Mouse (Mus musculus) hindbrain, embryonic 14.5 days (tissue): ENCODE data around the gene Mxd3. TPM values are rescaled to one million over a fixed set of nuclear protein-coding genes. Genes with fewer than 3 reads are reported as not detected.
A peak's percentile ranks its signal among the peaks of the same experiment; 100 is the strongest.

ENCODE experiments used
- ATAC-seq: fragments of 200-750 bp; cut with Nextera tagmentation; 2 replicates; pipeline ENCODE4 v1.8.0; 2017; ENCODE audit warnings: moderate number of reproducible peaks, mild to moderate bottlenecking, moderate TSS enrichment, moderate library complexity; ENCODE audit not compliant: low FRiP score
- DNase-seq: peaks from one replicate; pipeline ENCODE4 v3.0.0-alpha.2; 2015; ENCODE audit warnings: low spot score
- H3K27ac ChIP-seq: fragments of 300-500 bp; sonication (generic); 2 replicates; pipeline ENCODE4 v1.5.1; 2014; ENCODE audit warnings: mild to moderate bottlenecking, moderate library complexity
- H3K27me3 ChIP-seq: fragments of 300-500 bp; sonication (generic); 2 replicates; pipeline ENCODE4 v1.6.1; 2014; ENCODE audit warnings: mild to moderate bottlenecking, low read length, mixed read lengths; ENCODE audit not compliant: control insufficient read depth, insufficient read depth
- H3K36me3 ChIP-seq: fragments of 300-500 bp; sonication (generic); replicated peaks from 2 replicates; pipeline ENCODE4 v1.6.1; 2014; ENCODE audit not compliant: control insufficient read depth, insufficient read depth
- H3K4me1 ChIP-seq: fragments of 300-500 bp; sonication (generic); replicated peaks from 2 replicates; pipeline ENCODE4 v1.6.1; 2014; ENCODE audit warnings: antibody characterized with exemption, low read length, mixed read lengths; ENCODE audit not compliant: control insufficient read depth, insufficient read depth
- H3K4me2 ChIP-seq: fragments of 300-500 bp; sonication (generic); replicated peaks from 2 replicates; pipeline ENCODE4 v1.6.1; 2014; ENCODE audit warnings: mild to moderate bottlenecking, moderate library complexity
- H3K4me3 ChIP-seq: fragments of 300-500 bp; sonication (generic); replicated peaks from 2 replicates; pipeline ENCODE4 v1.5.1; 2014; ENCODE audit warnings: mild to moderate bottlenecking, low read length
- H3K9ac ChIP-seq: fragments of 300-500 bp; sonication (generic); 2 replicates; pipeline ENCODE4 v1.6.1; 2014
- H3K9me3 ChIP-seq: fragments of 300-500 bp; sonication (generic); 2 replicates; pipeline ENCODE4 v1.6.1; 2016; ENCODE audit warnings: low read length; ENCODE audit not compliant: control insufficient read depth
- WGBS: fragments of 180-500 bp; shearing (Covaris S2); extraction: QIAGEN DNeasy Blood & Tissue Kit; methylation state at CpG from one replicate; pipeline ENCODE4 v1.1.7; 2014; 5-methylcytosine and 5-hydroxymethylcytosine counted together
- polyA plus RNA-seq: library from polyadenylated mRNA; unstranded; fragments of >200 nt; fragmentation: Nextera tagmentation; extraction: Ambion mirVana; gene quantifications from 2 replicates; pipeline ENCODE4 v1.2.1, GENCODE M21; 2014

Mxd3 gene
- 8.4 and 8.7 TPM in 2 replicates for polyA plus RNA-seq

GRCm38 (mm10) chr13:55329683-55330566 is at the start of gene Mxd3:
Gene Mxd3 (minus strand): TSS chr13:55329823.
- peaks cover 14% of the 10 kb centered on the region for H3K36me3 ChIP-seq
- peak within 1 kb of the TSS; percentile 64 for H3K4me3 ChIP-seq
- DNase-seq (peak; percentile 82), ATAC-seq (peak; percentile 80)
- peak within 1 kb of the TSS; percentile 91 for H3K4me2 ChIP-seq
- WGBS = under 1% methylated on average over 66 of the region's 82 CpGs
- no peaks in the 10 kb centered on the region for H3K27me3 ChIP-seq
- no peaks in the 10 kb centered on the region for H3K9me3 ChIP-seq
- H3K4me1 ChIP-seq = peaks cover 15% of the 10 kb centered on the region; the same call in 1 of the 2 replicates
- H3K27ac ChIP-seq = peak within 1 kb of the TSS; percentile 53
- peak within 1 kb of the TSS; percentile 63 for H3K9ac ChIP-seq

DNA sequence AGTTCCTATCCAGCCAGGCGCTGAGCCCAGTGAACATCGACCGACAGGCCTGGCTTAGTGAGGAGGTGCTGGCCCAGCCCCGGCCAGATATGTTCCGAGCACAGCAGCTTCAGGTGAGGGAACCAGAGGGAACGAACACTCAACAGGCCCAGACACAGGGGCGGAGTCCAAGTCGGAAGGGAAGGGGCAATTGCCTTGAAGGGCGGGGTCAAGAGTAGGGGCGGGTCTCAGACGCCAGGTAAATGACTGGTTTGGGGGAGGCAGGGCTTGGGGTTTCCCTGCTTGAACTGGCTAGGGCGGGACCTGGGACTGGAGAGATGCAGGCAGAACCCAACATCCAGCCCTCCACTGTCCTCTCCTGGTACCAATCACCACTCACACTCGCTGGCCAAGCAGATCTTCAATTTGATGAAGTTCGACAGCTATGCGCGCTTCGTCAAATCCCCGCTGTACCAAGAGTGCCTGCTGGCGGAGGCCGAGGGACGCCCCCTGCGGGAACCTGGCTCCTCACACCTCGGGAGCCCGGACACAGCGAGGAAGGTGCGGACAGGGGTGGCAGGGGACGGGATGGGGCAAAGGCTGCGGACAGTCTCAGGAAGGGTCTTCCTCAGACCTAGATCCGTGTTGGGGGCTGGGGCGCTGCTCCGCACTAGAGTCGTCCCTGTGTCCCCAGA is 49.4 kb upstream of the Mxd3 start:
- peaks cover 51% of the 10 kb centered on the region for H3K27me3 ChIP-seq

DNA sequence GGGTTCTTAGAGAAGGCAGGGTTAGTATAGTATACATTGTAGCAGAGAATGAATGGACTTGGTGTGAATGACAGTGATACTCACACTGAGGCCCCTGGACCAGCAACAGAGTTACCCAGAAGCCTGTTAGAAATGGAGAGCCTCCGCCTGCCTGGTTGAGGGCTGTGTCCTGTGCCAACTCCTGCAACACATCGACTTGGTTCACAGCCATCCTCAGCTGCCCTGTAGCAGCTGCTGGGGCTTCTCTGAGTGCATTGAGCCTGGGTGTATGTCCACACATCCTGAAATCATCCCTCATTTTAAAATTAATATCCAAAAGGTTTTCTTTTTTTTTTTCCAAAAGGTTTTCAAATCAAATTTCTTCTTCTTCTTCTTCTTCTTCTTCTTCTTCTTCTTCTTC is 46.3 kb upstream of the Mxd3 start:
- H3K27me3 ChIP-seq = peaks cover 38% of the 10 kb centered on the region
- ATAC-seq (no peak), DNase-seq (no peak)
- H3K9ac ChIP-seq = no peak overlapping the region
- H3K4me1 ChIP-seq = no peaks in the 10 kb centered on the region
- no peak overlapping the region for H3K4me3 ChIP-seq
- H3K4me2 ChIP-seq = no peak overlapping the region
- 72% methylated on average over 2 of the region's 2 CpGs for WGBS
- H3K36me3 ChIP-seq = no peaks in the 10 kb centered on the region
- no peaks in the 10 kb centered on the region for H3K9me3 ChIP-seq
- H3K27ac ChIP-seq = no peak overlapping the region

More for the DNA sequence above, 49.4 kb upstream of the Mxd3 start:
- 7% methylated on average over 32 of the region's 32 CpGs for WGBS
- Histone ChIP-seq H3K9me3 (no peaks in the 10 kb centered on the region), H3K4me3 (no peak overlapping the region), H3K4me1 (no peaks in the 10 kb centered on the region), H3K9ac (no peak overlapping the region), H3K27ac (no peak overlapping the region), H3K4me2 (no peak overlapping the region), H3K36me3 (no peaks in the 10 kb centered on the region)
- ATAC-seq = no peak
- no peak for DNase-seq

DNA sequence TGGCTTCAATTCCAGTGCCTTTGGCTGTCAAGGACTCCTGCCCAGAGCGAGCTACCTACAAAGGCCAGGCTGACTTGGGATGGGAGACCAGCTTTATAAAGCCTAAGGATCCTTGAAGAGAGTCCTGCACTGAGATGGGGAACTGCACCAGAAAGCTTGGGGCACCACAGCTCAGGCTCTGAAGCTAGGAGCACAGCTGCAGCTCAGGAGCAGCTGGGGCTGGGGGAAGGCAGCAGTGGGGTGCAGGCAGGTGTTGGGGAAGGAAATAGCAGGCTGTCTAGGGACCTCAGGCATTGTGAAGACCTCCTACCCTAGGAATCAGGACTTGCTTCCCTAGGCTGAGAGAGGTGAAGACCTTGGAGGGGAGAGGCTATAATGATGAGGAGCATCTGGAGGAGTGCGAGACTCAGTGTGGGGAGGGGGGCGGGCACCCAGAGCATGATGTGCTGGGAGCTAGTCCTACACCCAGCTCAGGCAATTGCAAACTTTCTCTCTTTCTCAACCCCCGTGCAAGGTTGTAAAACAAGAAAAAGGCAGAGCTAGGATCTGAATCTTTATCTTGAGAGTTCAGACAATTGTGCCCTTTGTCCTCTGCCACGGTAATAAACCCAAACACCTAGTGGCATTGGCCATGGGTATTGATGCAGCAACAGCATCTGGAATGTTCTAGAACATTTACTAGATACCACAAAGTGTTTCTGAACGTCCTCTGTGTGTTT is 44.7 kb upstream of the Mxd3 start:
- H3K4me1 ChIP-seq = no peaks in the 10 kb centered on the region
- DNase-seq (no peak), ATAC-seq (no peak)
- H3K9me3 ChIP-seq = no peaks in the 10 kb centered on the region
- no peak overlapping the region for H3K27ac ChIP-seq
- H3K9ac ChIP-seq = no peak overlapping the region
- WGBS = 62% methylated on average over 6 of the region's 6 CpGs
- no peak overlapping the region for H3K4me3 ChIP-seq
- H3K4me2 ChIP-seq = no peak overlapping the region
- H3K27me3 ChIP-seq = peaks cover 22% of the 10 kb centered on the region
- H3K36me3 ChIP-seq = no peaks in the 10 kb centered on the region

- Histone ChIP-seq H3K4me2 (no peak overlapping the region), H3K27ac (no peak overlapping the region), H3K4me3 (no peak overlapping the region), H3K36me3 (no peaks in the 10 kb centered on the region), H3K27me3 (no peaks in the 10 kb centered on the region), H3K9ac (no peak overlapping the region), H3K4me1 (no peaks in the 10 kb centered on the region), H3K9me3 (no peaks in the 10 kb centered on the region)
- WGBS = 47% methylated on average over 5 of the region's 5 CpGs
- ATAC-seq = no peak
- no peak for DNase-seq
Observed at GRCm38 (mm10) chr13:55371740-55372139, 42.1 kb upstream of the Mxd3 start.

- ATAC-seq (no peak), DNase-seq (no peak)
- H3K4me1 ChIP-seq = no peaks in the 10 kb centered on the region
- H3K27me3 ChIP-seq = no peaks in the 10 kb centered on the region
- no peak overlapping the region for H3K4me2 ChIP-seq
- H3K4me3 ChIP-seq = no peak overlapping the region
- no peak overlapping the region for H3K27ac ChIP-seq
- no peaks in the 10 kb centered on the region for H3K36me3 ChIP-seq
- WGBS = 71% methylated on average over 8 of the region's 8 CpGs
- H3K9ac ChIP-seq = no peak overlapping the region
- H3K9me3 ChIP-seq = no peaks in the 10 kb centered on the region
Observed at GRCm38 (mm10) chr13:55371007-55371681, 41.5 kb upstream of the Mxd3 start.

DNA sequence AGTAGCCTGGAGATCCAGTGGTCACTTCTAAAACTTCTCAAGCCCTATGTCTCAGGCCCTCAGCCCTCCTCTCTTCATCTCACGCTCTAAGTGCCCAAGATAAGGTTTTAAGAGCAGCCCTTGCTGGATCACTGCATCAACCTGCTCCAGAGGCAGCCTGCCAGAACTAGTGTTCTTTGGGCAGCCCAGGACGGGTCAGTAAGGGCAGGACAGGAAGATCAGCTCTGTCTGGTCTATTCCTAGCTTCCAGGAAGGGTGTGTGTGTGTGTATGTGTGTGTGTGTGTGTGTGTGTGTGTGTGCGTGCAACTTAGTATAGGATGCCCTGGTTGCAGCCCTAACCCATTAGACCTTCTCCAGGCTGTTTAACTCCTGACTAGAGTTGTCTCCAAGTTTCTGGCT is 40.6 kb upstream of the Mxd3 start:
- 59% methylated on average over 3 of the region's 3 CpGs for WGBS
- no peak for DNase-seq
- Histone ChIP-seq H3K27me3 (no peaks in the 10 kb centered on the region), H3K4me3 (no peak overlapping the region), H3K4me2 (no peak overlapping the region), H3K4me1 (no peaks in the 10 kb centered on the region), H3K36me3 (no peaks in the 10 kb centered on the region), H3K27ac (no peak overlapping the region), H3K9ac (no peak overlapping the region), H3K9me3 (no peaks in the 10 kb centered on the region)
- no peak for ATAC-seq

- no peaks in the 10 kb centered on the region for H3K27me3 ChIP-seq
- no peak within 1 kb of the TSS for H3K4me2 ChIP-seq
- no peaks in the 10 kb centered on the region for H3K9me3 ChIP-seq
- no peak for ATAC-seq
- 60% methylated on average over 13 of the region's 13 CpGs for WGBS
- no peak for DNase-seq
- no peaks in the 10 kb centered on the region for H3K4me1 ChIP-seq
- H3K9ac ChIP-seq = no peak within 1 kb of the TSS
- H3K36me3 ChIP-seq = no peaks in the 10 kb centered on the region
- no peak within 1 kb of the TSS for H3K4me3 ChIP-seq
- H3K27ac ChIP-seq = no peak within 1 kb of the TSS
Observed at GRCm38 (mm10) chr13:55369531-55370114, 40.0 kb upstream of the Mxd3 start, which contains the start of gene Rgs14. Gene Rgs14 (plus strand): TSS chr13:55369732.
